Mouse (Mus musculus) cortical plate, adult 2 months (tissue): ENCODE data around the gene Mapt. TPM values are rescaled to one million over a fixed set of nuclear protein-coding genes. Genes with fewer than 3 reads are reported as not detected.

ENCODE experiments used
- H3K27ac ChIP-seq: fragments of 200-500 bp; 2 replicates; pipeline ENCODE4 v1.5.1; 2012; ENCODE audit warnings: low read length, control low read depth, inconsistent platforms; ENCODE audit not compliant: insufficient read depth
- H3K4me1 ChIP-seq: fragments of 200-500 bp; 2 replicates; pipeline ENCODE4 v1.6.1; 2011; ENCODE audit warnings: low read length; ENCODE audit not compliant: control insufficient read depth, insufficient read depth
- H3K4me3 ChIP-seq: fragments of 200-500 bp; 2 replicates; pipeline ENCODE4 v1.5.1; 2011; ENCODE audit warnings: mild to moderate bottlenecking, low read length, control low read depth; ENCODE audit not compliant: insufficient read depth
- CTCF ChIP-seq: fragments of 200-500 bp; IDR thresholded peaks from 2 replicates; pipeline ENCODE4 v1.5.1; 2011; ENCODE audit warnings: mild to moderate bottlenecking, control low read depth, low read length; ENCODE audit not compliant: insufficient read depth; ENCODE audit errors: extremely low read depth
- POLR2A ChIP-seq: fragments of 200-500 bp; IDR thresholded peaks from 2 replicates; pipeline ENCODE4 v1.6.1; 2011; ENCODE audit warnings: mild to moderate bottlenecking, low read length, control low read depth; ENCODE audit not compliant: insufficient read depth; ENCODE audit errors: extremely low read depth
- polyA plus RNA-seq: library from polyadenylated mRNA; depleted of rRNA; stranded (reverse); fragments of >200 nt; gene quantifications from 2 replicates; pipeline ENCODE4 v1.2.3, GENCODE M21; 2012; rRNA removed

Mapt gene
- polyA plus RNA-seq, 1 experiment = 270 TPM

DNA sequence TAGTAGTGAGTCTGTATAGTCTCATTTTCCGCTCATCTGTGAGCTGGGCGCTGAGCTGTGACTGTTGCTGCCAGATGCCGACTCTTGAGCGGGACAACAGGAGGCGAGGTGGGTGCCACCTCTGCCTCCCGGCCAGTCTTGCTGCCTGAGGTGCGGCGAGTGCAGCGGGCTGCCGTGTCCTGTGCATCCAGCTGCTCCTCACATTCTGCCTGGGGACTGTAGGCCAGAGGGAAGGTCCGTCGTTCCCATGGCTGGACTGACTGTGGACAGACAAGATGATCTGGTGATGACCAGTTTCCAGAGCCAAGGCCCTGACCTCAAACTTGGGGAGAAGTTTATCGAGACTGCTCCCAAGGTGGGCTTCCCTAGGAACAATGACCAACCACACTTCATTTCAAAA lies 103.8 kb downstream of the Mapt start:
- TF ChIP-seq POLR2A (no peak), CTCF (no peak)
- no peaks in the 10 kb centered on the region for H3K4me1 ChIP-seq
- H3K4me3 ChIP-seq = no peak overlapping the region
- no peak overlapping the region for H3K27ac ChIP-seq

DNA sequence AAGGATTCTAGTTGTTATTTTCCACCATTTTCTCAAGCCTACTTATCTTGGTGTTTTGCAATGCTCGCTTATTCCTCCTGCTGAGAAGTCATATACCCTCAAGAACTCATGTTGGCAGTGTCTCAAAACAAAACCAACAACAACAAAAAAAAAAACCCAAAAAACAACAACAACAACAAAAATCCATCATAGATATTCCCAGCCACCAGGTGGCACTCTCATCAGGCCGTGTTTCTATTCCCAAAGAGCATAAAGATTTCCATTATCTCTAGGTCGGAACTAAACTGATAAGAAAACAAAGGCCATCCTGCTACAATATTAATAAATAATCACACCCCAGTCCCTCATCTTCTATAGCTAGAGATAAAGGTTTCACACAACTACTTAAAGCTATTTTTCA lies 115.7 kb downstream of the Mapt start:
- no peaks in the 10 kb centered on the region for H3K4me1 ChIP-seq
- TF ChIP-seq POLR2A (no peak), CTCF (peak; percentile 22; the same call in 1 of the 2 replicates)
- H3K27ac ChIP-seq = no peak overlapping the region

DNA sequence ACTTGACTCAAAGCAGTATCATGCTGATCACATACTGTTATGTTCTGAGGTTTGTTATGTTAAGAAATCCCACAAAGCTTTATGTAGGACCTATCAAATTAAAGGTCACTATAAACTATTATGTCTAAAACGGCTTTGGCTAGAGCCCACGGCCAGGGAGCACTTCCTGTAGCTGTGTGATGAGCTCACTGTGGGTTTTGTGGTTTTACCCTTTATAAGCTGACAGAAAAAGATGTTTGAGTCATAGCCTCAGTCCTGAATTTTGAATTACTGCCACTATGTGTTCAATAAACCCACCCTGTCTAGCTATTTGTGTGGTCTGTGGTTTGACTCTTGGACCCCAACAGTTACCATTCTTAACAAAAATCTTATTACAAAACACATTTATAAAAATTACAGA lies 130.6 kb downstream of the Mapt start:
- TF ChIP-seq CTCF (no peak), POLR2A (no peak)
- no peak overlapping the region for H3K4me3 ChIP-seq
- no peaks in the 10 kb centered on the region for H3K4me1 ChIP-seq
- no peak overlapping the region for H3K27ac ChIP-seq

More for the DNA sequence above, 115.7 kb downstream of the Mapt start:
- no peak overlapping the region for H3K4me3 ChIP-seq

DNA sequence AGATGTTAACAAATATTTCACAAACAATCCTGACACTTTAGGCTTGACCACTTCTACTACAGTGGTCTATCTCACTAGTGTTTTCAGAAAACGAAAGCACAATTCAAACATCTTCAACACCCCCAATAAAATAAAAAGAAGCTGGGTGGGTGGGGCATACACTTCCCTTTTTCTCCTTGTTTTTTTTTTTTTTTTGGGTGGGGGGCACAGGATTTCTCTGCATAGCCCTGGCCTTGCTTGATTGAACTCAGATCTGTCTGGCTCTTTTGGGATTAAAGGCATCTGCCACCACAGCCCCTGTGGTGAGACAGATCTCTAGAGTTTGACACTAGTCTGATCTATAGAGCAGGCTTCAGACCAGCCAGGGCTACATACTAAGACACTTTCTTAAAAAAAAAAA lies 131.5 kb downstream of the Mapt start:
- Histone ChIP-seq H3K4me3 (no peak overlapping the region), H3K27ac (no peak overlapping the region), H3K4me1 (peaks cover 2% of the 10 kb centered on the region; the same call in 1 of the 2 replicates)
- TF ChIP-seq POLR2A = no peak
- no peak for TF ChIP-seq CTCF

DNA sequence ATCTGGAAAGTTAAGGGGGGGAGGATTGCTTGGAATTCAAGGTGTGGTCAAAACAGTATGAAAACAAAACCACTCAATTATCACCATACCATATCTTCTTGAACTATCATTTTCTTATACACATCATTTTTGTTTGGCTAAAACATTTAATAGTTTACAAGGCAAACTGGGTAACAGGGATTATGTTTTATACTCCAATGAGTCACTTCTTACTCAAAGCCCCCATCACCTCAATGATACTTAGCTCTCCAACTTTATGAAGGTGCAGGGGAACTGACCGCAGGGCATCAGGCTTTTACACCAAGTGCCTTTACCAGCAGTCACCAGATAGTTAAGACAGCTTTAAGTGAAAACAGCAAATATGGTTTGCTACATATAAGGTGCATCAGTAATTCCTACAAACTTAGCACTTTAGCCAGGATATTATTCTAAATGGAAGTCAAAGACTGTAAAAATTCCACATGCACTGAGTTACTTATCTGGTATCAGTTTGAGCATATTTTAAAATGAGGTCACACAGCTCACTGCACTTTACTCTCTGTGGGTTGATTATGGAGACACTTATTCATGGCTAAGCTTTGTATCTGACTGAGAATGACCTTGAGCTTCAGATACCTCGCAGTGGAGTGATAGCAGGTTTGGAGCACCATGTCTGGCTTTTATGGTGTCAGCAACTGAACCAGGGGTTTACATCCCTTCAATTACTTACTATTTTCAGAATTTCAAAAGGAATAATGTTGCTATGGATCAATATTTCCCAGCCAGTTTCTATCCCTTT lies 132.8 kb downstream of the Mapt start:
- H3K4me3 ChIP-seq = no peak overlapping the region
- no peak overlapping the region for H3K27ac ChIP-seq
- peaks cover 2% of the 10 kb centered on the region; the same call in 1 of the 2 replicates for H3K4me1 ChIP-seq
- TF ChIP-seq CTCF = no peak
- no peak for TF ChIP-seq POLR2A

DNA sequence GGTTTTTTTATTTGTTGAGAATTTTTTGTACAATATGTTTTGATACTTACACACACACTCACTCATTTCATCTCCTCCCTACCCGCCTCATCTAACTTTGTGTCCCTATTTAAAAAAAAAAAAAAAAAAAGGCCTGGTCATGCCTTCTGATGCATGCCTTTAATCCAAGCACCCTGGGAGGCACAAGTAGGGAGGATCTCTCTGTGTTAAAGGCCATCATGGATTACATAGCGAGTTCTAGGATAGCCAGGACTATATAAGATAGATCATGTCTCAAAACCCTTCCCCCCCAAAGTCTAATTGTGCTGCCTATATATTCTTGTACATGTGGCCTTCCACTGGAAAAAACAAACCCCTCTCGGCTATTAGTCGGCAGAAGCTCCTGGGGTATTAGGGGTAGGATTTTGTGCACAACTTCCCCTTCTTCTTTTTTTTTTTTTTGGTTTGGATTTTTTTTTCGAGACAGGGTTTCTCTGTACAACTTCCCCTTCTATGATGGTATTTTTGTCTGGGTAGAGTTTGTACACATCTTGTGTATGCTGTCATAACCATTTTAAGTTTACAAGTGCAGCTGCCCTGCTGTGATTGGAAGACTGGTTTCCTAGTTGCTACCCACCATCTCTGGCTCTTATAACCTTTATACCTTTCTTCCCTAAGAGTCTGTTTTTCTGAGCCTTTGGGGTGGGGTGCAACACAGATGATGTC lies 136.4 kb downstream of the Mapt start:
- H3K4me3 ChIP-seq = no peak overlapping the region
- H3K4me1 ChIP-seq = peaks cover 2% of the 10 kb centered on the region; the same call in 1 of the 2 replicates
- no peak overlapping the region for H3K27ac ChIP-seq
- TF ChIP-seq CTCF (no peak), POLR2A (no peak)

DNA sequence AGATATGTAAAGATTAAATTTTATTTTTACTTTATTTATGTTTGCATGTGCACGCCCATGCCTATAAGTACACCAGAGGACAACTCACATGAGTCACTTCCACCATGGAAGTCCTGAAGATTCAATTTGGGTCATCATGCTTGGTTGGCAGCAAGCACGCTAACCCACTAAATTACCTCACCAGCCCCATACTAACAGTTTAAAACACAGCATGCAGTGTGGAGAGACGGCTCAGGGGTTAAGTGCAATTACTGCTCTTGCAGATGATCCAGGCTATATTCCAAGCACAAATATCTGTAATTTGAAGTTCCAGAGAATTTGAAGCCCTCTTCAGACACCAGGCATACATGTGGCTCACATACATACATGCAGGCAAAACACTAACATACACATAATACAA lies 145.1 kb downstream of the Mapt start:
- Histone ChIP-seq H3K4me3 (no peak overlapping the region), H3K4me1 (no peaks in the 10 kb centered on the region; the same call in 1 of the 2 replicates), H3K27ac (no peak overlapping the region)
- no peak for TF ChIP-seq CTCF
- TF ChIP-seq POLR2A = no peak

DNA sequence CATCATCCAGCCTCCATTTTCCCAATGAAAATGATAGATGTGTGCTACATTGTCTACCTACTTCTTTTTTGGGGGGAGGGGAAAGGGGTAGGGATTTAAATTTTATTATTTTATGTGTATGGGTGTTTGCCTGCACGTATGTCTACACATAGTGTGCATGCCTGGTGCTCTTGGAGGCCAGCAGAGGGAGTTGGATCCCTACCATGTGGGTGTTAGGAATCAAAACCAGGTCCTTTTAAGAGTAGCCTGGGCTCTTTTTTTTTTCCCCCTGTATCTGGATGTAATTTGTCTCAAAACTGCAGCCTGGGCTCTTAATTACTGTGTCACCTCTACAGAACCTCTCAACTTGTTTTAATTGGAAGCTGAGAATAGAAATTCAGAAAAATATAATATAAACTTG lies 148.4 kb downstream of the Mapt start:
- Histone ChIP-seq H3K4me3 (no peak overlapping the region), H3K27ac (no peak overlapping the region), H3K4me1 (no peaks in the 10 kb centered on the region; the same call in 1 of the 2 replicates)
- TF ChIP-seq POLR2A (no peak), CTCF (0 out of 2 replicates have a peak, but pooled peaks have one; percentile 25)

Other genes starting within 250 kb of the Mapt start
- gene Crhr1, start 98.5 kb upstream of the Mapt start, polyA plus RNA-seq = 33.1 and 34.2 TPM in 2 replicates
- not detected in 2 replicates for gene Sppl2c, start 45.1 kb upstream of the Mapt start, polyA plus RNA-seq
- gene Kansl1, start 237.5 kb downstream of the Mapt start, polyA plus RNA-seq = 85.7 and 86.2 TPM in 2 replicates